Mouse (Mus musculus) spleen, postnatal 14 days (tissue): ENCODE data around the gene Sv2b.

Source experiments
- DNase-seq, 2 experiments: peaks; one replicate each; pipeline ENCODE4 v3.0.0; 2021 to 2022; ENCODE audit warnings: low spot score in 2 of 2

Sv2b gene

GRCm38 (mm10) chr7:75292246-75292645, 16.8 kb downstream of the Sv2b start:
- DNase-seq: no peak

GRCm38 (mm10) chr7:75290554-75290953, 18.5 kb downstream of the Sv2b start:
- DNase-seq: no peak

GRCm38 (mm10) chr7:75287237-75287636, 21.8 kb downstream of the Sv2b start:
- no peak for DNase-seq

GRCm38 (mm10) chr7:75282951-75283350, 26.1 kb downstream of the Sv2b start:
- no peak for DNase-seq

- no peak for DNase-seq
These were observed 26.9 kb downstream of the Sv2b start for GRCm38 (mm10) chr7:75282080-75282650.

- no peak for DNase-seq
These were observed 28.0 kb downstream of the Sv2b start for GRCm38 (mm10) chr7:75281106-75281505.

GRCm38 (mm10) chr7:75277847-75278246, 31.2 kb downstream of the Sv2b start:
- DNase-seq: no peak

GRCm38 (mm10) chr7:75276739-75277138, 32.3 kb downstream of the Sv2b start:
- DNase-seq: no peak

GRCm38 (mm10) chr7:75274518-75274917, 34.5 kb downstream of the Sv2b start:
- no peak for DNase-seq

GRCm38 (mm10) chr7:75273633-75274032, 35.4 kb downstream of the Sv2b start:
- DNase-seq: no peak

- no peak for DNase-seq
These were observed 37.1 kb downstream of the Sv2b start for GRCm38 (mm10) chr7:75271921-75272381.

- no peak for DNase-seq
These were observed 37.8 kb downstream of the Sv2b start for GRCm38 (mm10) chr7:75271306-75271705.

GRCm38 (mm10) chr7:75267236-75267635, 41.8 kb downstream of the Sv2b start:
- no peak for DNase-seq

- DNase-seq: no peak
These were observed 43.8 kb downstream of the Sv2b start for GRCm38 (mm10) chr7:75265241-75265640.

- DNase-seq: no peak
These were observed 49.1 kb downstream of the Sv2b start for GRCm38 (mm10) chr7:75259945-75260344.

GRCm38 (mm10) chr7:75253611-75254250, 55.3 kb downstream of the Sv2b start:
- no peak for DNase-seq

- no peak for DNase-seq
These were observed 68.1 kb downstream of the Sv2b start for GRCm38 (mm10) chr7:75240754-75241507.

- DNase-seq: no peak
These were observed 72.7 kb downstream of the Sv2b start for GRCm38 (mm10) chr7:75236386-75236785.

GRCm38 (mm10) chr7:75224206-75224605, 84.9 kb downstream of the Sv2b start:
- DNase-seq: no peak

- no peak for DNase-seq
These were observed 86.2 kb downstream of the Sv2b start for GRCm38 (mm10) chr7:75222704-75223431.

GRCm38 (mm10) chr7:75220786-75221185, 88.3 kb downstream of the Sv2b start:
- no peak for DNase-seq

- no peak for DNase-seq
These were observed 88.8 kb downstream of the Sv2b start for GRCm38 (mm10) chr7:75220296-75220695.
